Mouse (Mus musculus): ENCODE results near the gene Muc2. TPM values are rescaled to one million over a fixed set of nuclear protein-coding genes. Genes with fewer than 3 reads are reported as not detected.

The Muc2 gene
- polyA plus RNA-seq, 1 experiment from 2014 or later: 0.45 TPM

DNA sequence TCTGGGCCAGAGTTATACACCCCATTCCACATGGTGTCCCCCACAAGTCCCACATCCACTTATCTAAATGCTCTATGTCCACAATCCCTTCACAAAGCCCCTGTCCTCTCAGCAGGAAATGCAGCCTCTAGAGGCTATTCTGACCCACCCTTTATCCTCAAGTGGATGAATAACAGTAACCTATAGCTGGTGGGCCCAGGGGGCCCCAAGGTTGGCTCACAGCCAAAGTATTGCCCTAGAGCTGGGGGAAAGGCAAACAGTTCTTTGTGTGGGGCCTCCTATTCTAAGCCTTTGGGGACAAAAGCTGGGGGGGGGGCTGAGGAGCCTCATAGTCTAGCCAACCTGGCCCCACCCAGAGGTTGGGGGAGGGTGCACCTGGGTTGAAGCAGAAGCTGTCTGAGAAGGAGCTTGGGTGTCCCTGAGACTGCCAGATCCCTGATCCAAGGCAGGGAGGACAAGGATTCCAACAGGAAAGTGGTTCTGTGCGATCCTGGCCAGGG lies 82.0 kb downstream of the Muc2 start:
- peak; percentile 79 for ATAC-seq (ENCODE audit: insufficient number of reproducible peaks, insufficient read depth, low FRiP score, low read depth)
- Histone ChIP-seq H3K4me1 (ENCODE audit: control insufficient read depth, insufficient read depth, low read length) (no peaks in the 10 kb centered on the region), H3K9ac (replicated peaks; ENCODE audit: low read depth, low read length) (no peak overlapping the region), H3K9me3 (ENCODE audit: control insufficient read depth, low read depth, low read length) (no peaks in the 10 kb centered on the region), H3K27me3 (ENCODE audit: control insufficient read depth, insufficient read depth, low read length) (no peaks in the 10 kb centered on the region), H3K27ac (ENCODE audit: low read length) (peak overlapping the region; percentile 53; the same call in 1 of the 2 replicates), H3K4me2 (replicated peaks; ENCODE audit: low read depth, low read length) (no peak overlapping the region), H3K4me3 (ENCODE audit: low read depth, low read length) (no peak overlapping the region), H3K36me3 (ENCODE audit: control insufficient read depth, insufficient read depth, low read length) (no peaks in the 10 kb centered on the region)
- 42% methylated on average over 1 of the region's 1 CpGs for WGBS

- H3K27me3 ChIP-seq (ENCODE audit: control insufficient read depth, insufficient read depth, low read length): no peaks in the 10 kb centered on the region
- H3K9me3 ChIP-seq (ENCODE audit: control insufficient read depth, low read depth, low read length): no peaks in the 10 kb centered on the region
- H3K27ac ChIP-seq (ENCODE audit: low read length): no peak overlapping the region
- H3K36me3 ChIP-seq (ENCODE audit: control insufficient read depth, insufficient read depth, low read length): no peaks in the 10 kb centered on the region
- H3K4me3 ChIP-seq (ENCODE audit: low read depth, low read length): no peak overlapping the region
- ATAC-seq (ENCODE audit: insufficient number of reproducible peaks, insufficient read depth, low FRiP score, low read depth): no peak
- no peak overlapping the region for H3K9ac ChIP-seq (replicated peaks; ENCODE audit: low read depth, low read length)
- no peak overlapping the region for H3K4me2 ChIP-seq (replicated peaks; ENCODE audit: low read depth, low read length)
- WGBS: 78% methylated on average over 2 of the region's 2 CpGs
- no peaks in the 10 kb centered on the region for H3K4me1 ChIP-seq (ENCODE audit: control insufficient read depth, insufficient read depth, low read length)
These were observed 84.7 kb downstream of the Muc2 start for GRCm38 (mm10) chr7:141774855-141775254.

DNA sequence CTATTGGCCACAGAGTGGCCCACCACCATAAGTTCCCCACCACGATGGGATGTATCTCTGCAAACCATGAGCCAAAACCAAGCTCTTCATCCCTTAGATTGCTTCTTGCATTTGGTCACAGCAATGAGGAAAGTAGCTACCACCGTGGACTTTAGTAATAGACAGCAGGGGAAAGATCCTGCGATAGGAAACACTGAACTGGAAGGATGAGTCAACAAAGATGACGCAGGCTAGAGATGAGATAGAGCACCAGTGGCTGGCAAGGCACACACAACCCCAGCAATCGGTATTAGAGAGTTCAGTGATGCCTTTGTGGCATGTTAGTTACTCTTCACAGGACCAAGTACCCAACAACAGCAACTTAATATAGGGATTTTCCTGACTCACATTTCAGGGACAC lies 86.1 kb downstream of the Muc2 start:
- H3K4me1 ChIP-seq (ENCODE audit: control insufficient read depth, insufficient read depth, low read length): no peaks in the 10 kb centered on the region
- 91% methylated on average over 5 of the region's 5 CpGs for WGBS
- no peak overlapping the region for H3K4me3 ChIP-seq (ENCODE audit: low read depth, low read length)
- no peak overlapping the region for H3K27ac ChIP-seq (ENCODE audit: low read length)
- no peak for ATAC-seq (ENCODE audit: insufficient number of reproducible peaks, insufficient read depth, low FRiP score, low read depth)
- no peaks in the 10 kb centered on the region for H3K27me3 ChIP-seq (ENCODE audit: control insufficient read depth, insufficient read depth, low read length)
- no peak overlapping the region for H3K9ac ChIP-seq (replicated peaks; ENCODE audit: low read depth, low read length)
- H3K4me2 ChIP-seq (replicated peaks; ENCODE audit: low read depth, low read length): no peak overlapping the region
- no peaks in the 10 kb centered on the region for H3K9me3 ChIP-seq (ENCODE audit: control insufficient read depth, low read depth, low read length)
- no peaks in the 10 kb centered on the region for H3K36me3 ChIP-seq (ENCODE audit: control insufficient read depth, insufficient read depth, low read length)

- Histone ChIP-seq H3K27me3 (ENCODE audit: control insufficient read depth, insufficient read depth, low read length) (no peaks in the 10 kb centered on the region), H3K4me3 (ENCODE audit: low read depth, low read length) (no peak within 1 kb of the TSS), H3K36me3 (ENCODE audit: control insufficient read depth, insufficient read depth, low read length) (no peaks in the 10 kb centered on the region), H3K9ac (replicated peaks; ENCODE audit: low read depth, low read length) (no peak within 1 kb of the TSS), H3K4me2 (replicated peaks; ENCODE audit: low read depth, low read length) (no peak within 1 kb of the TSS), H3K27ac (ENCODE audit: low read length) (no peak within 1 kb of the TSS), H3K4me1 (ENCODE audit: control insufficient read depth, insufficient read depth, low read length) (no peaks in the 10 kb centered on the region), H3K9me3 (ENCODE audit: control insufficient read depth, low read depth, low read length) (no peaks in the 10 kb centered on the region)
- 77% methylated on average over 6 of the region's 6 CpGs for WGBS
- ATAC-seq (ENCODE audit: insufficient number of reproducible peaks, insufficient read depth, low FRiP score, low read depth): no peak
These were observed 98.7 kb downstream of the Muc2 start, which contains the start of gene Muc5ac for GRCm38 (mm10) chr7:141788677-141789452. Gene Muc5ac (plus strand): TSS chr7:141788972.

DNA sequence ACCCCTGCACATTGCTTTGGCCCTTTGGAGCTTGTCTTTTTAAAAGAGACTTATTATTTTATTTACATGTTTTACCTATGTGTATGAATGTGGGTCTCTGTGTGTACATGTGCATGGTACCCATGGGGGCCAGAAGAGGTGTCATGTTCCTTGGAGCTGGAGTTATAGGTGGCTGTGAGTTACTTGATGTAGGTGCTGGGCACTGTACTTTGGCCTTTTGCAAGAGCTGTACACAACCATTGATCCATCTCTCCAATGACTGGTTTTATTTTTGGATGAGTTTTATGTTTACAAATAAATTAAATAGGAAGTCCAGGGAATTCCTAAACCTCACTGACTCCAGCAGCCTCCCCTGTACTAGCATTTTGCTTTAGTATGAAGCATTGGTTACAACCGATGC lies 104.1 kb downstream of the Muc2 start:
- no peak for ATAC-seq (ENCODE audit: insufficient number of reproducible peaks, insufficient read depth, low FRiP score, low read depth)
- 92% methylated on average over 1 of the region's 1 CpGs for WGBS
- Histone ChIP-seq H3K36me3 (ENCODE audit: control insufficient read depth, insufficient read depth, low read length) (no peaks in the 10 kb centered on the region), H3K27me3 (ENCODE audit: control insufficient read depth, insufficient read depth, low read length) (no peaks in the 10 kb centered on the region), H3K4me3 (ENCODE audit: low read depth, low read length) (no peak overlapping the region), H3K9ac (replicated peaks; ENCODE audit: low read depth, low read length) (no peak overlapping the region), H3K27ac (ENCODE audit: low read length) (no peak overlapping the region), H3K4me1 (ENCODE audit: control insufficient read depth, insufficient read depth, low read length) (no peaks in the 10 kb centered on the region), H3K4me2 (replicated peaks; ENCODE audit: low read depth, low read length) (no peak overlapping the region), H3K9me3 (ENCODE audit: control insufficient read depth, low read depth, low read length) (peaks cover 8% of the 10 kb centered on the region)

DNA sequence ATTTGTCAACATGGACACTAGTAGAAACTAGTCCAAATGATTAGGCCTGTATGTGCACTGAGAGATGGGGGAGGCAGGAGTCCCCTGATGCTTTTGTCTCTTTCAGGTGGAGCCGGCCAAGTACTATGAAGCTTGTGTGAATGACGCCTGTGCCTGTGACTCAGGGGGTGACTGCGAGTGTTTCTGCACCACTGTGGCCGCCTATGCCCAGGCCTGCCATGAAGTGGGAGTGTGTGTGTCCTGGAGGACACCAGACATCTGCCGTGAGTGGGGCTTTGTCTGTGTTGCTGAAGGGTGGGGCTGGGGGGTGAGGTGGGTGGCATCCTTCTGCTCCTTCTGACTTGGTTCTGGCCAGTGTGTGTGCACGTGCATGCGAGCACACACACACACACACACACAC lies 113.1 kb downstream of the Muc2 start:
- Histone ChIP-seq H3K4me3 (ENCODE audit: low read depth, low read length) (no peak overlapping the region), H3K27me3 (ENCODE audit: control insufficient read depth, insufficient read depth, low read length) (no peaks in the 10 kb centered on the region), H3K4me1 (ENCODE audit: control insufficient read depth, insufficient read depth, low read length) (no peaks in the 10 kb centered on the region), H3K4me2 (replicated peaks; ENCODE audit: low read depth, low read length) (no peak overlapping the region), H3K36me3 (ENCODE audit: control insufficient read depth, insufficient read depth, low read length) (no peaks in the 10 kb centered on the region), H3K9ac (replicated peaks; ENCODE audit: low read depth, low read length) (no peak overlapping the region), H3K9me3 (ENCODE audit: control insufficient read depth, low read depth, low read length) (no peaks in the 10 kb centered on the region; the same call in 1 of the 2 replicates), H3K27ac (ENCODE audit: low read length) (no peak overlapping the region)
- 90% methylated on average over 7 of the region's 7 CpGs for WGBS
- ATAC-seq (ENCODE audit: insufficient number of reproducible peaks, insufficient read depth, low FRiP score, low read depth): no peak

Other genes starting within 250 kb of the Muc2 start
- 8.5 and 10.1 TPM in 2 replicates for gene Pidd1, start 246.3 kb upstream of the Muc2 start, polyA plus RNA-seq (2014; fragmentation: Nextera tagmentation; extraction: Ambion mirVana)
- 1,504 and 1,535 TPM in 2 replicates for gene Rplp2, start 243.0 kb upstream of the Muc2 start, polyA plus RNA-seq (2014; fragmentation: Nextera tagmentation; extraction: Ambion mirVana)
- gene Pnpla2, start 235.1 kb upstream of the Muc2 start, polyA plus RNA-seq (2014; fragmentation: Nextera tagmentation; extraction: Ambion mirVana): 21.7 and 26.0 TPM in 2 replicates
- gene Cracr2b, start 229.2 kb upstream of the Muc2 start, polyA plus RNA-seq (2014; fragmentation: Nextera tagmentation; extraction: Ambion mirVana): 15.5 and 20.2 TPM in 2 replicates
- 87.0 and 94.0 TPM in 2 replicates for gene Cd151, start 222.9 kb upstream of the Muc2 start, polyA plus RNA-seq (2014; fragmentation: Nextera tagmentation; extraction: Ambion mirVana)
- 65.1 and 72.3 TPM in 2 replicates for gene Polr2l, start 215.2 kb upstream of the Muc2 start, polyA plus RNA-seq (2014; fragmentation: Nextera tagmentation; extraction: Ambion mirVana)
- 72.1 and 76.7 TPM in 2 replicates for gene Tspan4, start 215.1 kb upstream of the Muc2 start, polyA plus RNA-seq (2014; fragmentation: Nextera tagmentation; extraction: Ambion mirVana)
- 37.4 and 38.3 TPM in 2 replicates for gene Chid1, start 150.5 kb upstream of the Muc2 start, polyA plus RNA-seq (2014; fragmentation: Nextera tagmentation; extraction: Ambion mirVana)
- gene Ap2a2, start 128.2 kb upstream of the Muc2 start, polyA plus RNA-seq (2014; fragmentation: Nextera tagmentation; extraction: Ambion mirVana): 70.4 and 71.8 TPM in 2 replicates
- gene Muc6, start 35.0 kb upstream of the Muc2 start, polyA plus RNA-seq (2014; fragmentation: Nextera tagmentation; extraction: Ambion mirVana): 1.2 and 1.6 TPM in 2 replicates
- gene Muc5ac, start 98.6 kb downstream of the Muc2 start, polyA plus RNA-seq (2014; fragmentation: Nextera tagmentation; extraction: Ambion mirVana): 3.4 and 3.5 TPM in 2 replicates
- 0.08 and 0.17 TPM in 2 replicates for gene Muc5b, start 148.7 kb downstream of the Muc2 start, polyA plus RNA-seq (2014; fragmentation: Nextera tagmentation; extraction: Ambion mirVana)
- 53.2 and 55.0 TPM in 2 replicates for gene Tollip, start 228.2 kb downstream of the Muc2 start, polyA plus RNA-seq (2014; fragmentation: Nextera tagmentation; extraction: Ambion mirVana)

Data from stomach, embryonic 14.5 days (tissue).